Mouse (Mus musculus): Measurements from ENCODE around the gene Scnm1. TPM values are rescaled to one million over a fixed set of nuclear protein-coding genes. Genes with fewer than 3 reads are reported as not detected.

The Scnm1 gene
- 86.7 and 88.4 TPM in 2 replicates for polyA plus RNA-seq (2015; fragmentation: Nextera tagmentation; extraction: Ambion mirVana)

DNA sequence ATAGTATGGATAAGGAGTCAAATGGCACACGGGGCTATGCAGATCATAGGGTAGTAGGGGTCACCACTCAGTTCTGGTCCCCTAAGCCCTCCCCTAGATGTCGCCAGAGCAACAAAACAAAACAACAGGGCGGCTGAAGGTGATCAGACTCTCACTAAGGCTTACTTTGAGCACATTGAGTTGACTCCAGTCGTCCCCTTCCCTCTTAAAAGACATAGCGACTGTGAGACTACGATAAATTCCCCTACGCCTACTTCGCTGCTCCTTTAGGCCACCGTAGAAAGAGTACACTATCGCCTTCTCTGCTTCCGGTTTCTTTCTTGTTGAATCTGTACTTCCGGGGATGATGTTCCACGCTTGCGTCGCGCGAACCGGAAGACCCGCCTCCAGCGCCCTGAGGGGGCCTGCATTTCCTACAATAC lies at the start of gene Scnm1, which contains the start of gene Lysmd1:
TSS of gene Scnm1 (minus strand) at position 332 of the 422 bp plus-strand sequence.
TSS of gene Lysmd1 (plus strand) at position 409 of the 422 bp plus-strand sequence.
- no peaks in the 10 kb centered on the region for H3K27me3 ChIP-seq (replicated peaks)
- peak within 1 kb of the TSS; percentile 78 for H3K9ac ChIP-seq (replicated peaks)
- H3K27ac ChIP-seq (replicated peaks), result peak within 1 kb of the TSS; percentile 87
- H3K9me3 ChIP-seq (replicated peaks), result no peaks in the 10 kb centered on the region
- peak; percentile 95 for ATAC-seq (ENCODE audit: low FRiP score)
- H3K4me1 ChIP-seq, result peaks cover 37% of the 10 kb centered on the region
- under 1% methylated on average over 20 of the region's 20 CpGs for WGBS
- peaks cover 23% of the 10 kb centered on the region for H3K36me3 ChIP-seq
- H3K4me2 ChIP-seq, result peak within 1 kb of the TSS; percentile 88
- H3K4me3 ChIP-seq (replicated peaks), result peak within 1 kb of the TSS; percentile 71

DNA sequence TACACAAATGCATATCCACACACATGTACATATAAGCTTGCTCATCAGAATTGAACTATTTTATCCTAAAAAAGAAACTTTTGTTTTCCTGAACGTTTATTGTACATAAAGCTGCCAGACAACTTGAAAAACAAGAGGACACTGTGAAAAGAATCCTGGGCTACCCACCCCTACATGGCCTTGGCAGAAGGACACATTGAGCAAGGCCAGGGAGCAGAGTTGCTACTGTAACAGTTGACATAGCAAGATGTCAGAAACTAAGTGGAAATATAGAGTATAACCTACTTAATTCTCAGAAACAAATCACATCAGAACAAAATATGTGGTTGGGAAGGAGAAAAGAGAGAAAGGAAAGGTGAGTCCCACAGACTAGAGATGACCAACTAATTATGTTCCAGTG lies 48.0 kb upstream of the Scnm1 start:
- H3K27ac ChIP-seq (replicated peaks), result no peak overlapping the region
- no peak overlapping the region for H3K9ac ChIP-seq (replicated peaks)
- no peak overlapping the region for H3K4me3 ChIP-seq (replicated peaks)
- H3K36me3 ChIP-seq, result peaks cover 37% of the 10 kb centered on the region
- 76% methylated on average over 1 of the region's 1 CpGs for WGBS
- no peaks in the 10 kb centered on the region for H3K27me3 ChIP-seq (replicated peaks)
- no peak for ATAC-seq (ENCODE audit: low FRiP score)
- no peak overlapping the region for H3K4me2 ChIP-seq
- no peaks in the 10 kb centered on the region for H3K4me1 ChIP-seq
- no peaks in the 10 kb centered on the region for H3K9me3 ChIP-seq (replicated peaks)

DNA sequence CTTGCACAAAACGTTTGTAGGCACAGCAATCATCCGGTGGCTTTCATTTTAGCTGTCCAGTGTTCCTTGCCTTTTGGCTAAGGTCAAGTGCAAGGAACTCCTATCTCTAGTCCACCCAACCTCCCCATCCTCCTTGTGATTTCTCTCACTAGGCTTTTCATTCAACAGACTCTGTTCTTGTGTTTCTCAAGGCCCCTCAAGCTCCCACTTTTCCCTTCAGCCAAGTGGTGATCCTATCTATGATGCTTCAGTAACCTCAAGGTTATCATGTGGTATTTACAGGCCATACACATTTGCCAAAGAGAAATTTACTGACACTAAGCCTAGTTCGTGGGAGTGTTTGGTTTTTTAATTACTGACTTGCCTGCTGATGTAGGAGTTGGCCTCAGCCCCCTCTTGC lies 46.1 kb upstream of the Scnm1 start:
- Histone ChIP-seq H3K4me2 (no peak overlapping the region), H3K9ac (replicated peaks) (no peak overlapping the region), H3K4me1 (no peaks in the 10 kb centered on the region), H3K27ac (replicated peaks) (no peak overlapping the region), H3K9me3 (replicated peaks) (no peaks in the 10 kb centered on the region), H3K4me3 (replicated peaks) (no peak overlapping the region), H3K36me3 (peaks cover 20% of the 10 kb centered on the region), H3K27me3 (replicated peaks) (no peaks in the 10 kb centered on the region)
- ATAC-seq (ENCODE audit: low FRiP score), result no peak
- WGBS, result 70% methylated on average over 3 of the region's 3 CpGs

DNA sequence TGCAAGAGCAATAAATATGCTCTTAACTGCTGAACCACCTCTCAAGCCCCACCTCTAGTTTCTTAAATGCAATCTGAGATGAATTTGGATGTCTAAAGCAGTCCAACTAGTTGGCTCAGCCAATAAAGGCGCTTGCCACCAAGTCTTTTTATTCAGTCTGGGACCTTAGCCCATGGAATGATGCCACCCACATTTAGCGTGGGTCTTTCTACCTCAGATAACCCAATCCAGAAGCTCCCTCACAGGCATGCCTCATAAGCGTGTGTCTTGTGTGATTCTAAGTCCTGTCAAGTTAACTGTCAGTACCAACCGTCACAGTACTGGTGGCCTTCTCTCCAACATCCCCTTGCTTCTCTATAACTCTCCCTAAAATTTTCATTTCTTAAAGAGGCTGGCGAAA lies 45.1 kb upstream of the Scnm1 start:
- ATAC-seq (ENCODE audit: low FRiP score), result no peak
- H3K27me3 ChIP-seq (replicated peaks), result no peaks in the 10 kb centered on the region
- H3K27ac ChIP-seq (replicated peaks), result no peak overlapping the region
- no peak overlapping the region for H3K4me3 ChIP-seq (replicated peaks)
- no peak overlapping the region for H3K9ac ChIP-seq (replicated peaks)
- no peaks in the 10 kb centered on the region for H3K9me3 ChIP-seq (replicated peaks)
- H3K4me1 ChIP-seq, result peaks cover 3% of the 10 kb centered on the region; the same call in 1 of the 2 replicates
- peaks cover 12% of the 10 kb centered on the region; the same call in 1 of the 2 replicates for H3K36me3 ChIP-seq
- 88% methylated on average over 5 of the region's 5 CpGs for WGBS
- no peak overlapping the region for H3K4me2 ChIP-seq

DNA sequence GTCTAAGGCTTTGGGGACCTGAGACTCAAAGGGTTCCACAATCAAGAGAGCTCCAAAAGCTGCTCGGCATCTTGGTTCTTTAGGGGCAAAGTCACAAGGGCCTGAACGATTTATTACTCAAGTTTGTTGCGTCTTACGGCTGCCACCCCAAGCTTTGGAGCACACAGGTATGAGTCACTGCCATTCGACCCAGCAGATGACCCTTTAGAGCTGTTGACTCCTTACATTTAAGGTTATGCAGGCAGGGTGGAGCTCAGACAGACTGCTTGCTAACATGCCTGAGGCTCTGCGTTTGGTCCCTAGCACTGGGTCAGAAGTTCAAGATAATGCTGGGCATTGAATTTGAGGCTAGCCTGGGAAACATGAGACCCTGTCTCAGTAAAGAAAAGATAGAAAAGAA lies 43.8 kb upstream of the Scnm1 start:
- 64% methylated on average over 6 of the region's 6 CpGs for WGBS
- ATAC-seq (ENCODE audit: low FRiP score), result no peak
- H3K9ac ChIP-seq (replicated peaks), result no peak overlapping the region
- H3K4me2 ChIP-seq, result no peak overlapping the region
- H3K4me3 ChIP-seq (replicated peaks), result no peak overlapping the region
- no peaks in the 10 kb centered on the region for H3K9me3 ChIP-seq (replicated peaks)
- H3K4me1 ChIP-seq, result peaks cover 16% of the 10 kb centered on the region
- 0 out of 2 replicates have a peak, but pooled peaks cover under 1% of the 10 kb centered on the region for H3K27me3 ChIP-seq (replicated peaks)
- H3K27ac ChIP-seq (replicated peaks), result no peak overlapping the region
- peaks cover 10% of the 10 kb centered on the region for H3K36me3 ChIP-seq

DNA sequence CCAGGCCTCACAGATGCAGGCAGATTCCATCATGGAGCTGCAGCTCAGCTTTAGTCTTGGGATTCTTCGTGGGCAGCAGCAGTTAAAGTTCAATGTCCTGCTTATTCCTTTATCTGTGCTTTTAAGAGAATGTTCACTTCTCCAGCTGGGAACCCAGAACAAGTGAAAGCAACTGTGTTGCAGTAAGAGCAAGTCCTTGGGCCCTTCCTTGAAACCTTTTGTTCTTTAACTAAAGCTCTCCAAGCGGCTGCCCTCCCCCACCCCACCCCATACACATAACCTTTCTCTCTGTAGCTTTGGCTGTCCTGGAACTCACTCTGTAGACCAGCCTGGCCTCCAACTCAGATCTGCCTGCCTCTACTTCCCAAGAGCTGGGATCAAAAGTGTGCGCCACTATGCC lies 42.7 kb upstream of the Scnm1 start:
- Histone ChIP-seq H3K9me3 (replicated peaks) (no peaks in the 10 kb centered on the region), H3K4me3 (replicated peaks) (no peak overlapping the region), H3K4me2 (no peak overlapping the region), H3K4me1 (peaks cover 20% of the 10 kb centered on the region), H3K27me3 (replicated peaks) (peaks cover 11% of the 10 kb centered on the region), H3K27ac (replicated peaks) (no peak overlapping the region), H3K9ac (replicated peaks) (no peak overlapping the region), H3K36me3 (peaks cover 19% of the 10 kb centered on the region)
- ATAC-seq (ENCODE audit: low FRiP score), result no peak
- 75% methylated on average over 3 of the region's 3 CpGs for WGBS

DNA sequence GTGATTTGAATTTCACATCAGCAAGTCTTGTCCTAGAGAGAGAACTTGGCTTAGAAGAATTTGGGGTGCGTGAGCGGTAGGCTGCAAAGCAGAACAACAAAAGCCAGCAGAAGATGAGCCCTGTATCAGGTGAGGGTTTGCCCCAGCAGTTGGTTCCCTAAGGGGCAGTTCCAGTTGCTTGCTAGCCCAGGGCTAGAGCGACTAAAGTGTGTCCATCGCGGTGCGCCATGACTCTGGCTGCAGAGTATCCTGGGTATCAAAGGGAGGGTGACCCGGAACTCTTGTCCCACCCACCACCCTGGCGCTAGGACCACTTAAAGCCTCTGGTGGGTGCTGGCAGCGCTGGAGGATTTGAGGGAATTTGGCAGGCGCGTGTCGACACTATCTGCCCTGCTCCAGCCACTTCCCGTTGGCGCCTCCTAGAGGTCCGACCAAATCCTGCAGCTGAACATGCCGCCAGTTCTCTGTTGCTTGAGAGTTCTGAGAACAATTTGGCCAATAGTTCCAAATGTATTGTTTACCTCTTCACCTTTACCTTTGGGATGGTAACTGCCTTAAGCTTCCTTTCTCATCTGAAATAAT lies 40.3 kb upstream of the Scnm1 start:
- H3K27me3 ChIP-seq (replicated peaks), result peaks cover 35% of the 10 kb centered on the region
- peaks cover 20% of the 10 kb centered on the region for H3K4me1 ChIP-seq
- peak overlapping the region; percentile 51 for H3K4me2 ChIP-seq
- H3K36me3 ChIP-seq, result peaks cover 43% of the 10 kb centered on the region
- ATAC-seq (ENCODE audit: low FRiP score), result peak; percentile 49
- H3K9ac ChIP-seq (replicated peaks), result no peak overlapping the region
- no peak overlapping the region for H3K27ac ChIP-seq (replicated peaks)
- WGBS, result 10% methylated on average over 16 of the region's 16 CpGs
- H3K4me3 ChIP-seq (replicated peaks), result no peak overlapping the region
- no peaks in the 10 kb centered on the region for H3K9me3 ChIP-seq (replicated peaks)

DNA sequence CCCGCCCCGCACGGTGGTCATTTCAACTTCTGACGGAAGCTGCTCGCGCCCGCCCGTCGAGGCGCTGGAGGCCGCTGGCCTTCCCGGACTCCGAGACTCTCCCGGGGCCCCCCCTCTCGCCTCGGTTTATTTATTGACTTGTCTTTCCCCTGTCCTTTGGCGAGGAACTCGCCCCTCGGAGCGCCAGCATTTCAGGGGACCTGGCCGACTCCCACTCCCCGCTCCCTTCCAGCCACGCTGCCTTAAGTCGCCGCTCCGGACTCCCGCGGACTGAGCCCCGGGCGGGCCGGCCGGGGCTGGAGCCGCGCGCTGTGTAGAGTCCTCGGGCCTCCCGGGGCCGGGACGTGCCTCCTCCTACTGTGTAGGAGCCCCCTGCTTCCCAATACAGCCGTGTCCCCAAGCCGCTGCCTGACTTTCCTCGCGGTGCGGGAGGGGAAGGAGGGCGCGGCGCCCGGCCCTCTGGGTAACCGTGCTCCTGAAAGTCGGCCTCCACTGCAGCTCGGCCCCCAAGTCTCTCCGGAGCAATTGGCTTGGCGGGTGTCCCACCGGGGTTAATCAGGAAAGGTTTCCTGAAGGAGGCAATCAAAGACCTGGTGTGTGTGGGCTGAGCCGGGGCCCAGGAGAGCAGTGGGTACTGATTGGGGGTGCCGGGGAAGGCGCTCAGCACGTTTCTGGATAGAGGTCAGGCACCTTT lies 39.6 kb upstream of the Scnm1 start:
- H3K4me2 ChIP-seq, result peak overlapping the region; percentile 51
- H3K36me3 ChIP-seq, result peaks cover 50% of the 10 kb centered on the region
- ATAC-seq (ENCODE audit: low FRiP score), result 0 out of 2 replicates have a peak, but pooled peaks have one; percentile 26
- whole genome bisulfite sequencing, result 7% methylated on average over 56 of the region's 58 CpGs
- peaks cover 42% of the 10 kb centered on the region for H3K27me3 ChIP-seq (replicated peaks)
- H3K27ac ChIP-seq (replicated peaks), result no peak overlapping the region
- H3K4me1 ChIP-seq, result peaks cover 20% of the 10 kb centered on the region
- peak overlapping the region; percentile 14 for H3K4me3 ChIP-seq (replicated peaks)
- H3K9ac ChIP-seq (replicated peaks), result no peak overlapping the region
- no peaks in the 10 kb centered on the region for H3K9me3 ChIP-seq (replicated peaks)

DNA sequence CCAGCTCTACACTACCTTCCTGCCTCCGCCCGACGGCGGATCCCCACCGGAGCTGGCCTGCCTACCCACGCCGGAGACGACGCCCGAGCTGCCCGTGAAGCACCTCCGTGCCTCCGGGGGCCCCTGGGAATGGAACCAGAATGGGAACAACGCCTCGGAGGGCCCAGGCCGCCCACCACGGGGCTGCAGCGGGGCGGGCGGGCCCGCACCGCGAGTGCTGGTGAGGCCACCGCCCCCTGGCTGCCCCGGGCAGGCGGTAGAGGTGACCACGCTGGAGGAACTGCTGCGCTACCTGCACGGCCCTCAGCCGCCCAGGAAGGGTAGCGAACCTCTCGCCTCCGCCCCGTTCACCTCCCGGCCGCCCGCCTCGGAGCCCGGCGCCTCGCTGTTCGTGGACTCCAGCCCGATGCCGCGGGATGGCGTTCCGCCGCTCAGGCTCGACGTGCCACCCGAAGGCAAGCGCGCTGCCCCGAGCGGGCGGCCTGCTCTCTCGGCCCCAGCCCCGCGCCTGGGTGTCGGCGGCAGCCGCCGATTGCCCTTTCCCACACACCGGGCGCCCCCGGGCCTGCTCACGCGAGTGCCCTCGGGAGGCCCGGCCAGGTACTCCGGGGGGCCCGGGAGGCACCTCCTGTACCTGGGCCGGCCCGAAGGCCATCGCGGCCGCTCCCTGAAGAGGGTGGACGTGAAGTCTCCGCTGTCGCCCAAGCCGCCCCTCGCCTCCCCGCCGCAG lies 38.9 kb upstream of the Scnm1 start:
- ATAC-seq (ENCODE audit: low FRiP score), result no peak
- H3K9ac ChIP-seq (replicated peaks), result no peak overlapping the region
- H3K36me3 ChIP-seq, result peaks cover 57% of the 10 kb centered on the region
- H3K4me1 ChIP-seq, result peaks cover 20% of the 10 kb centered on the region
- no peaks in the 10 kb centered on the region for H3K9me3 ChIP-seq (replicated peaks)
- H3K27me3 ChIP-seq (replicated peaks), result peaks cover 47% of the 10 kb centered on the region
- H3K27ac ChIP-seq (replicated peaks), result no peak overlapping the region
- WGBS, result 18% methylated on average over 75 of the region's 84 CpGs
- H3K4me3 ChIP-seq (replicated peaks), result peak overlapping the region; percentile 14; the same call in 1 of the 2 replicates
- peak overlapping the region; percentile 51 for H3K4me2 ChIP-seq

DNA sequence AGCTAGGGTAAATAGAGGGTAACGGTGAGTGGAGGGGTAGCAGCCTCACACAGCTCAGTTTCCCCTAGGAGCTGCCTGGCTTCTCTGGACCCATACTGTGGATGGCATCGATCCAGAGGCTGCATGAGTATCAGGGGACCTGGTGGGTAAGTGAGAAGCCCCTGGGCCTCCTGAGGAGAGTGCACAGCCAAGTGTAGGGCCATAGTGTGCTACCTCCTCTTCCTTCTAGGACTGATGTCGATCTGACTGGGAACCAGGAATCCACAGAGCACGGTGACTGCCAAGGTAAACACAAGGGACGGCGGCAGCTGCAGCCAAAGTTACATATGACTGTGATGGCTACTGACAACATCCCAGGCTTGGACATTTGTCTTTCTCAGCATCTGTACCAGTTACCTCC lies 37.3 kb upstream of the Scnm1 start:
- Histone ChIP-seq H3K36me3 (peaks cover 73% of the 10 kb centered on the region), H3K9me3 (replicated peaks) (no peaks in the 10 kb centered on the region), H3K27me3 (replicated peaks) (peaks cover 53% of the 10 kb centered on the region), H3K9ac (replicated peaks) (no peak overlapping the region), H3K27ac (replicated peaks) (no peak overlapping the region), H3K4me1 (peaks cover 20% of the 10 kb centered on the region), H3K4me2 (no peak overlapping the region), H3K4me3 (replicated peaks) (no peak overlapping the region)
- WGBS, result 68% methylated on average over 6 of the region's 6 CpGs
- ATAC-seq (ENCODE audit: low FRiP score), result no peak

DNA sequence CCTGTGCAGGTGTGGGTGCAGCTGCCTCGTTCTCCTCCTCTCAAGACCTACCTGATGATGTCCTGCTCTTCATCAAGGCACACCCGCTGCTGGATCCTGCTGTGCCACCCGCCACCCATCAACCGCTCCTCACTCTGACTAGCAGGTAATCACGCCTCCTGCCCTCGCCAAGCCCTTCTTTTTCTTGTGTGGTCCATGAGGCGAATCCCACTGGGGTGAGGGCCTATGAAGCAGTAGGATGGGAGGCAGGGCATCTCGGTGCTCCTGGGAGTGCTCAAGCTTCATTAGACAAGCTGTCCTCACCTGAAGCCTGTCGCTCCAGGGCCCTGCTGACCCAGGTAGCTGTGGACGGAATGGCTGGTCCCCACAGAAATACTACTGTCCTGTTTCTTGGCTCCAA lies 36.2 kb upstream of the Scnm1 start:
- peaks cover 53% of the 10 kb centered on the region for H3K27me3 ChIP-seq (replicated peaks)
- ATAC-seq (ENCODE audit: low FRiP score), result no peak
- 90% methylated on average over 10 of the region's 10 CpGs for WGBS
- H3K4me2 ChIP-seq, result no peak overlapping the region
- H3K9me3 ChIP-seq (replicated peaks), result no peaks in the 10 kb centered on the region
- H3K27ac ChIP-seq (replicated peaks), result no peak overlapping the region
- peaks cover 20% of the 10 kb centered on the region for H3K4me1 ChIP-seq
- H3K36me3 ChIP-seq, result peaks cover 80% of the 10 kb centered on the region
- no peak overlapping the region for H3K9ac ChIP-seq (replicated peaks)
- H3K4me3 ChIP-seq (replicated peaks), result no peak overlapping the region
